Mouse (Mus musculus): ENCODE data around the gene 2010003K11Rik.
"Not testable (repeated sequence)": the region's sequence is repeated elsewhere in the genome, so short reads cannot be mapped to it uniquely, and the experiment has no call there.

2010003K11Rik gene

GRCm38 (mm10) chr19:4461981-4462380 lies 36.4 kb downstream of the 2010003K11Rik start:
- DNase-seq (ENCODE audit: low read depth, low spot score) = no peak

GRCm38 (mm10) chr19:4456227-4456626 lies 42.2 kb downstream of the 2010003K11Rik start:
- peak; percentile 72 for DNase-seq (ENCODE audit: low read depth, low spot score)

GRCm38 (mm10) chr19:4455071-4455800 lies 43.1 kb downstream of the 2010003K11Rik start:
- no peak for DNase-seq (ENCODE audit: low read depth, low spot score)

GRCm38 (mm10) chr19:4454040-4454439 lies 44.3 kb downstream of the 2010003K11Rik start:
- not testable (repeated sequence) for DNase-seq (ENCODE audit: low read depth, low spot score)

- DNase-seq (ENCODE audit: low read depth, low spot score) = no peak
Observed at GRCm38 (mm10) chr19:4452525-4452924, 45.9 kb downstream of the 2010003K11Rik start.

- DNase-seq (ENCODE audit: low read depth, low spot score) = peak; percentile 31
Observed at GRCm38 (mm10) chr19:4451965-4452364, 46.4 kb downstream of the 2010003K11Rik start.

GRCm38 (mm10) chr19:4451098-4451497 lies 47.3 kb downstream of the 2010003K11Rik start:
- DNase-seq (ENCODE audit: low read depth, low spot score) = no peak

- DNase-seq (ENCODE audit: low read depth, low spot score) = no peak
Observed at GRCm38 (mm10) chr19:4450666-4451065, 47.7 kb downstream of the 2010003K11Rik start.

- no peak for DNase-seq (ENCODE audit: low read depth, low spot score)
Observed at GRCm38 (mm10) chr19:4449230-4449629, 49.2 kb downstream of the 2010003K11Rik start.

GRCm38 (mm10) chr19:4447445-4447844 lies 50.9 kb downstream of the 2010003K11Rik start:
- no peak for DNase-seq (ENCODE audit: low read depth, low spot score)

Data from ES-CJ7 (cell line).